Mouse (Mus musculus) spleen, adult 2 months (tissue): Measurements from ENCODE around the gene Stx1b.

Source experiments
- CTCF ChIP-seq: fragments of 200-500 bp; IDR thresholded peaks from 2 replicates; pipeline ENCODE4 v1.5.1; 2011; ENCODE audit warnings: mild to moderate bottlenecking, inconsistent platforms; ENCODE audit not compliant: insufficient read depth, insufficient read length, insufficient replicate concordance; ENCODE audit errors: extremely low read depth
- POLR2A ChIP-seq: fragments of 200-500 bp; IDR thresholded peaks from 2 replicates; pipeline ENCODE4 v1.6.1; 2011; ENCODE audit warnings: low read depth, low read length, inconsistent platforms

DNA sequence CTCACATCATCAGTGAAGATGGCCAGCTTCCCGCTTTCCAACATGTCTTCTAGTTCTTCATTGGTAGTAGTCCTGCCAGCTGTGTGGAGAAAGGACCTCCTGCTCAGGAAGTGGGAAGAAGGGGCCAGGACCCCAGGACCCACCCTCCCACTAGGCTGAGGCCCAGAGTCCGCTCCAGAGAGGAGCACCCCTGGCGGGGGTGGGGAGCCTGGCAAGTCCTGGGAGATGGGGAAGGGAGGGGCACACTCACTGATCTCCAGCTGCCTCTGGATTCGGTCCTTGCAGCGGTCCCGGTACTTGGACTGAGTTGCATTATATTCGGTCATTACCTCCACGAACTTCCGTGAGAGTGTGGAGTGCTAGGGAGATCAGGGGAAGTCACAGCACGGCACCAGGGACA is 13.7 kb downstream of the Stx1b start:
- no peak for TF ChIP-seq POLR2A
- TF ChIP-seq CTCF: no peak
